Mouse (Mus musculus) thymus, adult 2 months (tissue): ENCODE measurements around the gene Vmn2r84. TPM values are rescaled to one million over a fixed set of nuclear protein-coding genes. Genes with fewer than 3 reads are reported as not detected.

Experiments
- DNase-seq: peaks from one replicate; pipeline ENCODE4 v3.0.0; 2021
- H3K27ac ChIP-seq: fragments of 200-500 bp; 2 replicates; pipeline ENCODE4 v1.5.1; 2012; ENCODE audit warnings: low read length, control low read depth; ENCODE audit not compliant: control insufficient read depth, insufficient read depth
- H3K27me3 ChIP-seq: fragments of 200-500 bp; 2 replicates; pipeline ENCODE4 v1.6.1; 2012; ENCODE audit warnings: mild to moderate bottlenecking, low read length, moderate library complexity, mixed read lengths; ENCODE audit not compliant: control insufficient read depth, insufficient read depth
- H3K36me3 ChIP-seq: fragments of 200-500 bp; 2 replicates; pipeline ENCODE4 v1.6.1; 2012; ENCODE audit warnings: mild to moderate bottlenecking, low read length, moderate library complexity; ENCODE audit not compliant: control insufficient read depth, insufficient read depth
- H3K4me1 ChIP-seq: fragments of 200-500 bp; replicated peaks from 2 replicates; pipeline ENCODE4 v1.6.1; 2012; ENCODE audit warnings: low read length; ENCODE audit not compliant: control insufficient read depth, insufficient read depth
- H3K4me3 ChIP-seq: fragments of 200-500 bp; 2 replicates; pipeline ENCODE4 v1.5.1; 2012; ENCODE audit warnings: mild to moderate bottlenecking, low read length, control low read depth, moderate library complexity; ENCODE audit not compliant: control insufficient read depth, insufficient read depth
- CTCF ChIP-seq: fragments of 200-500 bp; IDR thresholded peaks from 2 replicates; pipeline ENCODE4 v1.5.1; 2012; ENCODE audit warnings: mild to moderate bottlenecking, control low read depth, low read length, moderate library complexity, borderline replicate concordance; ENCODE audit not compliant: control insufficient read depth, poor library complexity, insufficient read depth; ENCODE audit errors: extremely low read depth
- POLR2A ChIP-seq: fragments of 200-500 bp; IDR thresholded peaks from 2 replicates; pipeline ENCODE4 v1.6.1; 2012; ENCODE audit warnings: mild to moderate bottlenecking, low read length, control low read depth, moderate library complexity; ENCODE audit not compliant: control insufficient read depth, poor library complexity, insufficient read depth; ENCODE audit errors: extremely low read depth
- WGBS: fragments of 180-500 bp; shearing (Covaris S2); methylation state at CpG from one replicate; pipeline ENCODE4 v1.1.7; 2018; 5-methylcytosine and 5-hydroxymethylcytosine counted together
- polyA plus RNA-seq: library from polyadenylated mRNA; depleted of rRNA; stranded (reverse); fragments of >200 nt; gene quantifications from 2 replicates; pipeline ENCODE4 v1.2.3, GENCODE M21; 2012

Gene Vmn2r84
- polyA plus RNA-seq, 1 experiment, result 0.01 TPM

- WGBS, result 93% methylated on average over 2 of the region's 2 CpGs
- no peak for TF ChIP-seq POLR2A
- no peak for TF ChIP-seq CTCF
- H3K36me3 ChIP-seq, result no peaks in the 10 kb centered on the region; the same call in 1 of the 2 replicates
These were observed 19.0 kb downstream of the Vmn2r84 start for GRCm38 (mm10) chr10:130375145-130375544.

GRCm38 (mm10) chr10:130372491-130373173 is 21.5 kb downstream of the Vmn2r84 start:
- H3K27ac ChIP-seq, result no peak overlapping the region
- no peak for TF ChIP-seq POLR2A
- no peak for TF ChIP-seq CTCF
- peaks cover 5% of the 10 kb centered on the region for H3K36me3 ChIP-seq
- H3K4me3 ChIP-seq, result no peak overlapping the region
- no peaks in the 10 kb centered on the region for H3K27me3 ChIP-seq
- H3K4me1 ChIP-seq, result no peaks in the 10 kb centered on the region
- DNase-seq, result no peak
- WGBS, result 96% methylated on average over 2 of the region's 2 CpGs

More at GRCm38 (mm10) chr10:130375145-130375544, 19.0 kb downstream of the Vmn2r84 start:
- no peak for DNase-seq
- Histone ChIP-seq H3K4me3 (no peak overlapping the region), H3K27me3 (no peaks in the 10 kb centered on the region), H3K4me1 (no peaks in the 10 kb centered on the region), H3K27ac (no peak overlapping the region)

- Histone ChIP-seq H3K27me3 (no peaks in the 10 kb centered on the region), H3K4me1 (no peaks in the 10 kb centered on the region), H3K27ac (no peak overlapping the region), H3K4me3 (no peak overlapping the region), H3K36me3 (peaks cover 7% of the 10 kb centered on the region)
- DNase-seq, result no peak
- WGBS, result 90% methylated on average over 1 of the region's 1 CpGs
- TF ChIP-seq POLR2A, result no peak
- TF ChIP-seq CTCF, result no peak
These were observed 22.5 kb downstream of the Vmn2r84 start for GRCm38 (mm10) chr10:130371644-130372043.

GRCm38 (mm10) chr10:130370005-130370682 is 24.0 kb downstream of the Vmn2r84 start:
- Histone ChIP-seq H3K36me3 (peaks cover 17% of the 10 kb centered on the region), H3K27ac (no peak overlapping the region)
- 96% methylated on average over 2 of the region's 2 CpGs for WGBS

GRCm38 (mm10) chr10:130368384-130368783 is 25.7 kb downstream of the Vmn2r84 start:
- H3K4me3 ChIP-seq, result no peak overlapping the region
- H3K36me3 ChIP-seq, result peaks cover 26% of the 10 kb centered on the region
- no peak for DNase-seq
- H3K27ac ChIP-seq, result no peak overlapping the region
- H3K27me3 ChIP-seq, result no peaks in the 10 kb centered on the region
- TF ChIP-seq CTCF (no peak), POLR2A (no peak)
- H3K4me1 ChIP-seq, result no peaks in the 10 kb centered on the region

More at GRCm38 (mm10) chr10:130370005-130370682, 24.0 kb downstream of the Vmn2r84 start:
- DNase-seq, result no peak
- no peak overlapping the region for H3K4me3 ChIP-seq
- no peaks in the 10 kb centered on the region for H3K4me1 ChIP-seq
- no peaks in the 10 kb centered on the region for H3K27me3 ChIP-seq
- TF ChIP-seq CTCF (no peak), POLR2A (no peak)

GRCm38 (mm10) chr10:130364766-130365165 is 29.4 kb downstream of the Vmn2r84 start:
- no peak overlapping the region for H3K27ac ChIP-seq
- H3K4me1 ChIP-seq, result no peaks in the 10 kb centered on the region
- no peaks in the 10 kb centered on the region for H3K27me3 ChIP-seq
- TF ChIP-seq POLR2A, result no peak
- TF ChIP-seq CTCF, result no peak
- H3K4me3 ChIP-seq, result no peak overlapping the region
- no peak for DNase-seq
- peaks cover 62% of the 10 kb centered on the region for H3K36me3 ChIP-seq
